Mouse (Mus musculus): ENCODE results near the gene Cyp3a25.
"Not testable (repeated sequence)": the region's sequence is repeated elsewhere in the genome, so short reads cannot be mapped to it uniquely, and the experiment has no call there.

Cyp3a25 gene

GRCm38 (mm10) chr5:146009509-146009908, at the start of gene Cyp3a25:
Gene Cyp3a25, minus strand, starts transcription at chr5:146009618.
- DNase-seq (ENCODE audit: low spot score in 2 of 2), result not testable (repeated sequence)

- no peak for DNase-seq (ENCODE audit: low spot score in 2 of 2)
Measured at GRCm38 (mm10) chr5:146021136-146021535, 11.7 kb upstream of the Cyp3a25 start.

- no peak for DNase-seq (ENCODE audit: low spot score in 2 of 2)
Measured at GRCm38 (mm10) chr5:146018275-146018674, 8.9 kb upstream of the Cyp3a25 start.

GRCm38 (mm10) chr5:146011251-146011650, 1.8 kb upstream of the Cyp3a25 start:
- no peak for DNase-seq (ENCODE audit: low spot score in 2 of 2)

- DNase-seq (ENCODE audit: low spot score in 2 of 2), result no peak
Measured at GRCm38 (mm10) chr5:145967080-145967479, 42.3 kb downstream of the Cyp3a25 start.
